Mouse (Mus musculus) kidney, postnatal 4 days (tissue): ENCODE data around the gene Fam84a.

Experiments used
- DNase-seq, 2 experiments: peaks; one replicate each; pipeline ENCODE4 v3.0.0; 2021; ENCODE audit warnings: mixed read lengths in 2 of 2

Fam84a gene

DNA sequence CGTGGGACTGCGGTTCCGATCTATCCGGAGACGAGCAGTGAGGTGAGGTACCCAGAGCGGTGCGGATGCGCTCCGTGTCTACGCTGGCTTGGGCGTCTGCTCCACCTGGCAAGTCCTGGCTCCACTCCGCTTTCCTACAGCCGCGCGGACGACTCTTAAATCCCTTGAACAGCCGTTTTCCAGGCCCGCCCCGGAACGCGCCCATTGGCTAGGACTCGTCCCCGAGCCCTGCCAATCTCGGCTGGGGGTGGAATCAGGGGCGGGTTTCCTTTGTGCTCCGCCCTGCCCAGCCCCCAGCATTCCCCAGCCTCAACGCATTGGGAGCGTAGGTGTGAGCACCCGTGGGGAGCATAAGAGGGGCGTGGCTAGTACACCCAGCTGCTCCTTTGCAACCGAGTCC, at the start of gene Fam84a:
Fam84a (minus strand) TSS at position 134 of the 400 bp plus-strand sequence.
- peak; percentile 94 to 95 for DNase-seq

DNA sequence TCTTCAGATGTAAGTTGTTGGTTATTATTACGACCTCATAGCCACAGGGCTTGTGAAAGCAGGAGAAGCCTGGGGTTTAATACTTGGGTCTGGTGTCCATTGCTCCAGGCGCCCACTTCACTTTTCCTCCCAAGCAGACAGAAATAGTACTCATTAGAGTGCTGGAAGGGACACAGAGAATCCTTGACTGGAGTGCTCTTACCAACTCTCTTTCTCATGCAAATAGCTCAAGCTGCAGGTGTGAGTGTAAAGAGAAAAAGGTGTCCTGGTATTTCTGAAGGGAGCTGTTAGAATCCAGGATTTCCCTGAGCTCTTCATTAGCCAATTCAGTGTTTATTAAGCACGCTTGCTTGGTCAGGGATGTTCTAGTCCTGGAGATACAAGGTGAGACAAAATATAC, 43.6 kb upstream of the Fam84a start:
- no peak for DNase-seq

DNA sequence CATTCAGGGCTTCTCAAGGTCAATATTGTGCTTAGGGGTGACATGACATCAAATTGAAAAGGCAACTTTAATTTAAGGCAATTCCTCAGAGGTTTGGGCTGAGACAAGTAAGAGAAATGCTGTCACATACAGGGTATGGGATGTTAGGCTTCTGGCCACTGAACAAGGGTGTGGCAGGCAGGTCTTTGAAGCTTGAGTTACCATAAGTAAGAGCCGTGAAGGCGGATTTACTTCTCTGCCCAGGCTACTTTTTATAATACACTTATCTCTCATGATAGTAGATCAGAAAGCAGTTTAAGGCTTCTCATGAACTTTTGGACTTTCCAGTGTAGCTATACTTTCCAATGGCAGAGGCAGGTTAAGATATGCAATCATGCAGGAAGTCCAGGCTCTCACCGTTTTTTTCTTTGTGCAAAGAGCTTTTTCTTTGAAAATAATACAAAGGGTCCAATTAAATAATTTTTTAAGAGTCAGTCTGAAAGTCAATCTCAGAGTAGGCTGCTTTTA, 34.9 kb upstream of the Fam84a start:
- no peak for DNase-seq

DNA sequence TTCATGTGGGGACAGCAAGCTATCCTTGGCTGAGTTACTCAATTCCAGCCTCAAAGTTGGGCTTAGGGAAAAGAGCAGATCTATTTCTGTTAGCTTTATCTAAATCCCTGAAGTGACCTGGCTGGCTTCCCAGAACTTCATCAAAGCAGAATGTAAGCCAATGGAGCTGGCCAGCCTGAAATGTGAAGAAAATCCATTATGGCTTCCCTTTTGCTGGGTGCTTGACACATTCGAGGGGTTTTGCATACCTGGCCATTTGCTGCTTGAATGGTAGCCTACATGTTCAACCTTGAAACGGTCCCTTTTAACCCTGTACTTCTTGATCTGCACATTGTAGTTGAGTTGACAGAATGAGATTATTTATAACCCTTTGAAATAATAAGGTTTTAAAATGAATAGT, 13.9 kb upstream of the Fam84a start:
- peak; percentile 48 to 59 for DNase-seq

DNA sequence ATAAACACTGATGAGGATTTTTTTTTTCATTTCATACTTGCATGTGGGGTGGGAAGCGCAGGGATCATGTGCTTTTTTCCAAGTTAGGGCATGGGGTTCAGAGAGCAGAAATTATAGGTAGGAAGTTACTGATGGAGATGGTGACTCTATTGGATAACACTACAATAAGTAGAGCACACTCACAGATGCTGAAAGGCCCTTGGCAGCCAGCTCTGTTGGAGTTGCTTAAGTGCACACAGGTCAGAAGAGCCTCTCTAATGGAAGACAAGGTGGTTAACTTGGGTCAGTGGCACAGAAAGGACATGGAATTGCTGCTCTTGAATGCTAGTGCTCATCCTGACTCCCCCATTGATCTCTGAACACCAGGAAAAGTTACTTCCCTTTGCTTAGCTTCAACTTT, 13.1 kb upstream of the Fam84a start:
- DNase-seq = no peak

DNA sequence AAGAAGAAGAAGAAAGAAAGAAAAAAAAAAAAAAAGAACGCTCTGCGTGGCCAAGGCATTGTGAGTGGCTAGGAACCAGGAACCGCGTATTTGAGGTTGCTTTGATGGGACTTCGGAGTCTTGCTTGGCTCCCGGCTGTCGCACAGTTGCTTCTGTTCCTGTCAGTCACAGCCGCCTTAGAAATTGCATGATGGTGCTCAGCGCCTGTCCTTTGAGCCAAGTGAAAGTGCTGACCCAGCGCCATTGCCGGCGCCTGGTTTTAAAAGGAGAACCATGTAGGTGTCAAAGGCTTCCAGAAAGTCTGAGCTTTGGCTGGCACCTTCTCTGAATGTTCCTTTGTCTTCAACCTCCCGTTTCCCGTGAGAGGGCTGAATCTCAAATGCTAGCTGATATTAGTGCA, 572 bp upstream of the Fam84a start:
- DNase-seq = peak; percentile 39 to 59

DNA sequence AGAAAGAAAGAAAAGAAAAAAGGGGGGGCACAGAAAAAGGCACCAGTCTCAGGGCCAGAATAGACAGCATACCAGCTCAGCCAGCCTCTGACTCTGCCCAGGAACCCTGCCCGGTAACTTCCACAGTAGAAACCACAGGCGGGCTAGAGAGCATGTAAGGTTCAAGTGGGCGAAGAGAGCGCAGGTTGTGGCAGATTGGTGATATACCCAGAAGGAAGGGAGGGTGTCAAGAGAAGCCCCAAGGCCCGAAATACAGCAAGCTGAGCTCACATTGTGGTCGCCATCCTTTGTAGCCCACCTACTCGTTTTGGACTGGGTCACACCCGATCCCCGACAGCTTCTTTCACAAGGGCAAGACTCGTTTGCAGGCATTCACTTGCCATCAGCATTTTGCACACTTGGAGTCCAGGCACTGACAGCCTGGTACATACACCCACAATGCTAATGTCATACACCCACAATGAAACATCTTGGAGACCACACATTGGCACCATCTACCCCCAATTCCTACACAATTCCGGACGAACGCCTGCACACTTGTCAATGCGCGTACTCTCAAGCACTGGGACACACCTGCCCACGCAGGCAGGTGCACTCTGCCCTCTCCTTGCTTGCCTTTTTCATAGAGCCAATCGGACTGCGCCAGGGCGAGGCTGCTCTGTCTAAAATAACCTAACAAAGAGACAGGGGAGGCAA, 770 bp downstream of the Fam84a start:
- DNase-seq = peak; percentile 16 to 29

DNA sequence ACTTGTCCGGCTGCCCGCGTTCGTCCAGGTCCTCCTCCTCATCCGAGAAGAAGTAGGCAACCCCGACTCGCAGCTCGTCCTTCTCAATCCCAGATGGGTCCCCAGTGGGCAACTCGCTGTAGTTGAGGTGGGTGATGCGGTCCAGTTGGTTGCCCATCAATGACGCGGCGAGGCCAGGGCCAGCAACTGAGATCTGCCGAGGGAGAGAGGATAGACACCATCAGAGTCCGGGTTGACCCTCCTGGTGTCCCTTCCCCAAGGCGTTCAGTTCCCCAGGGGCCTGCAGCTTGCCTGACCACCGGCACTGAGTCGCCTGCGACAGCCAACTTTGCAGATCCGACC, 1.3 kb downstream of the Fam84a start:
- peak; percentile 14 to 37 for DNase-seq

DNA sequence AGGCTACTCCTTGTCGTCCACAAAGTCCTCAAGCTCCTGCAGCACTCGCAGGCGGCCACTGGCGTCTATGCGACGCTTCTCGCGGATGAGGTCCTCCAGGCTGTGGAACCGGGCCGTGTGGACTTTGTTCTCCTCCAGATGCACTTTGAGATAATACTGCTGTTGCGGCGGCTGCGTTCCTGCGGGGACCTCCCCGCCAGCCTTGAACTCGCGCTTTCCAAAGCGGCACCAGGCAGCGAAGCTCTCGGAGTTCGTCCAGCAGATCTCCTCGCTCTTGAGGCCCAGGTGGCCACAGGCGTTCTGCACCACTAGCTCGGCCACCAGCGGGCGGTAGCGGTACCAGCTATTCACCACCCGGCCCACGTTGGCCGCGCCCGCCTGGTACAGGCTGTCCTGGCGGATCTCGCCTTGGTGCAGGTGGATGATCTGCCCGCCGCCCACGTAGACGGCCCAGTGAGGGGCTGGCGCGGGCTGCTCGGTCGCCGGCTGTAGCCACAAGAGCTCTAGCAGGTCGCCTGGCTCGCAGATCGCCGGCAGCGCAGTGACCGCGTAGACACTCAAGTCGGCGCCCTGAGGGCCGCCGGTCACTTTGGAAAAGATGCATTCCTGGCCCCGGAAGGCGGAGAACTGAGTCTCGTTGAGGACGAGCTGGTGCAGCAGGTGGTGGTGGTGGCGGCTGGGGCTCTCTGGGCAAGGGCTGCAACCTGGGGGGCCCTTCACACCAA, 1.8 kb downstream of the Fam84a start:
- peak; percentile 83 to 90 for DNase-seq

DNA sequence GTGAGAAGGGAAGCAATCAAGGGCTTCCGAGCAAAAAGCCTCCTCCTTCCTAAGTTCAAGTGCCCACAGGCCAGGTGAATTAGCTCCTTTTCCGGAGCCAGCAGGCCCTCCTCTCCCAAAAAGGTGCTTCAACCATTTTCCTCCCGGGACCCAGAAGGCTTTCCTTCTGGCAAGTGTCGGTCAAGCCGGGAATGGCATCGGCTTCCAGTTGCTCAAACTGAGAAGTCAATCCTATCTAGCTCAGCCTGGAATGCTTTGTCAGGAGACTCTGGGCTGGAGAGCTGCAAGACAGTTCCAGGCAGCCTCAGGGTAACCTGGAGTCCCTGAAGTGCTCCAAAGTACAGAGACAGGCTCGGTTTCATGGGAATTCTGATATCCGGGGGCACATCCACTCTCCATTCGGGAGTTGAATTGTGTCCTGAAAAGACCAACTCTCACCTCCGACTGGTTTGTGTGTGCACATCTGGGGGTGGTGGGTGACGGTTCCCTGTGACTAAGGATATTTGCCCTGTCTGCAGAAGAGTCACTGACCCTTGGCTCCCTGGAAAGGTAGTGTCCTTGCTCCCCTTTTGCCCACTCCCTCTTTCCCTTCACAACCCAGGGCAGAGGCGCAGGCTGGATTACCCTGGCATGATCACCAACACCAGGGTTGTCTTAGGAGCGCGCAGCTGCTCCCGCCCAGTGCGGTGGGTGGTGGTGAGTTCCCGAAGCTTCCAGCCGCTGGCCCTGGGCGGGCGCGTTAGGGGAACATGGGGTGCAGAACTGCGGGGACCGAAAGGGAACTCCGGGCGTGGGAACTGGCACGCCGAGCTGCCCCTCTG, 2.6 kb downstream of the Fam84a start:
- DNase-seq = peak; percentile 7 to 14

DNA sequence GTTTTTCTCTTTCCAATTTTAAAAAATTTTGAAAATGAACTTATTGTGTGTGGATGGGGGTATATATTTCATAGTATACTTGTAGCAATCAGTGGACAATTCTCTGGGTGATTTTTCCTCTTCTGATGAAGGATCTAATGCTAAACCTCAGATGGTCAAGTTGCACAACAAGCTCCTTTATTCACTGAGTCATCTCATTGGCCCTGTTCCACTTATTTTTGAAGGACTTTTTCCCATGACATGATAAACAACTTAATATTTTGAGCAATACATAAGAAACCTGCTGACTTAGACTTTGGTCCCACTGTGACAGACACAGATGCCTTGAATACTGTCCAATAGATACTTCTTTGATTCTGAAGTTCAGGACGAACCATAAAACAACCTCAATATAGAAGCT, 14.8 kb downstream of the Fam84a start:
- DNase-seq = no peak

DNA sequence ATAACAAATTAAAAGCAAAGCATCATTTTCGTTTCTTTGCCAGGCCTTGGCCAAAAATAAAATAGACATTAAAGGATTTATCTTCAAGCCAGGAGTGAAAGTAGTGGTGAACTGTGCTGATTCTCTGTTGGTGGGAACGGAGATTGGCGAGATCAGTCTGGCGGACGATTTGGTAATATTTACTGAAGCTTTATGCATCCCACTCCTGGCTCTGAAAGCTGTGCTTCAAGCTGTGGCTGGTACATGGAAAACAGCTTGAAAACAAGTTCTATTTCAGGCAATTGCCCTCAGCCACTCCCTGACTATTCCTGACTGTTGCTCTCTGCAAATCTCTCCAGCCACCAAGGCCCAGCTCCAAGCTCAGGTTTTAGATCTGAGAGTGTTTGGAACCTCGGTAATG, 37.1 kb downstream of the Fam84a start:
- DNase-seq = no peak

DNA sequence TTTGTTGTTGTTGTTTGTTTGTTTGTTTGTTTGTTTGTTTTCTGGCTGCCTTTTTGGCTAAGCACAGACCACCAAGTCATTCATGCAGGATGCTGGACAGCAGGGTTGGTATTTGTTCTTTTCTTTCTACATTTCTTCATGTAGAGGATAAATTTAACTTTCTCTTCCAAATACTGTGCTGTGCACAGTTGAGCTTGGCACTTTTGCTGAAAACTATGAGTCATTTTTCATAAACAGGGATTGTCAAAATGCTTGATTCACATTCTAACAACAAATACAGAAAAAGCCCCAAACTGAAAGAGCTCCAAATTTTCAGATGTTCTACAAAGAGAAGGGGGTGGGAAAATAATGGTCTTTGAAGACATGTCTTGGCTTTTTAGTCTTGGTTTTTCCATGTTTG, 54.9 kb downstream of the Fam84a start:
- DNase-seq = no peak
